Mouse (Mus musculus) cerebellum, postnatal 36 days (tissue): ENCODE measurements at regions not wholly inside any gene's neighbourhood (a gene's known extent, or its start where the extent isn't known, plus 50 kb on each side); places are given as distances from the start of the nearest gene placed in this dataset.
A peak's percentile ranks its signal among the peaks of the same experiment; 100 is the strongest.
"Not testable (repeated sequence)": the region's sequence is repeated elsewhere in the genome, so short reads cannot be mapped to it uniquely, and the experiment has no call there.

Source experiments
- DNase-seq, 2 experiments: peaks; one replicate each; pipeline ENCODE4 v3.0.0; 2021 to 2022; ENCODE audit warnings: mixed read lengths in 2 of 2

DNA sequence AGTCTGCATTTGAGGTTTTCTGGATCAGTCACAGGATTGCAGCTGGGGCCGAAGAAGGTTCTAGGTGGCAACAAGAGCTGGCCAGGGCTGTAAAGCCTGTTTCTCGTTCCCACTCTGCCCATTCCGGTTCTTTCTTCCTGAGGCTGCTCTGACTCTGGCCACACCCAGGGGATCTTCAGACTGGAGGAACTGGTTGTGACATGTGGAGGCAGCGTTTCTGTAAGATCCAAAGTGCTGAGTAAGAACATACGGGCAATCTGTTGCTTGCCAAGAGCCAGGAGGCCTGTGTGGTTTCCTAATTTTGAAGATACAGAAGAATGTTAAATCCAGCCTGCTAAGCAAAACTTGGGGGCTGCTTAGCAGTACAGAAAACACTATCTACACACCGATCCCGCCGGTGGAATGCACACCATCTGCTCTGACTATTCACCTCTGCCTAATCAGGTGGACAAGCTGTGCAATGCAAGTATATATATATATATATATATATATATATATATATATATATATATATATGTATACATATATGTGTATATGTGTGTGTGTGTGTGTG, 99.3 kb upstream of the Bmp2k start:
- no peak for DNase-seq

DNA sequence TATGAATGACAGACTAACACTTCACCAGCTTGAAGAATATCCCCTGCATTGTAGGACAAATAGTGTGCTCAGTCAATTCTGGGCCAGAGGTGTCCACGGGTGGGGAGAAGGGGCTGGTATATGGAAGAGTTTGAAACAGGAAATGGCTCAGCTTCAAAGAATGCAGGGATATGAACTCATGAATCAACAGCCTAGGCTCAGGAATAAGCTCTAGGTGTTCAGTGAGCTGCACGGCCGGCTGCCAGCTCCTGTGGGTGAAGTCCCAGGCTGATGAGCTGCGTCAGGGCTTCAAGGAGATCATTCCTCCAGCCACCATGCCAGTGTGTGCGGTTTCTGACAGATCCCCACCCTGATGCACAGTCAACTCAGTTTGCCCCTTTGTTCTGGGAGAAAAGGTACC, 98.8 kb upstream of the Bmp2k start:
- DNase-seq, result no peak

DNA sequence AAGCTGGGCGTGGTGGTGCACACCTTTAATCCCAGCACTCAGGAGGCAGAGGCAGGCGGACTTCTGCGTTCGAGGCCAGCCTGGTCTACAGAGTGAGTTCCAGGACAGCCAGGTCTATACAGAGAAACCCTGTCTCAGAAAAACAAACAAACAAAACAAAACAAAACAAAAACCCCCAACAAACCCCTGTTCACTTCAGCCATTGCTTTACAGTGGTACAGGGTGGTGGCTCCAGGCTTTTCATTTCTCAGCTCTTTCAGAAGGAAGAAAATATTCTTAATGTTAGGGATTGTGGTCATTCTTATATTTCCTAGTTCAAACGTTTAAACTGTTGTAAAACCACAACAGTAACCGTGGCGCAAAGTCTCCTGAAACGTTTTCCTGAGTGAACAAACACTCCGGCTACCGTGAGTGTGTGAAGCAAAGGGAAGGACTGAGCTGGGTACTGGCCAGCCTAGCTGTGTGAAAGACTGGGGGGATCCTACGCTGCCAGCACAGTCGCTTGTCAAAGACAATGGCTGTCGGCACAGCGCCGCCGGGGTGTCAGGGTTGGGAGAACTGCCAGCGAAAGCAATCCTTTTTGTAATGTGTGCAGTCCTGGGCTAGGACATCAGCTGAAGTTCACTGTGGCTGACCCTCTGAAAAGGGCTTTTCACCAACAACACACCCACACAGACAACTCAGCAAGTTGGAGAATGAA, 91.8 kb upstream of the Bmp2k start:
- DNase-seq, result peak; percentile 15 to 16

DNA sequence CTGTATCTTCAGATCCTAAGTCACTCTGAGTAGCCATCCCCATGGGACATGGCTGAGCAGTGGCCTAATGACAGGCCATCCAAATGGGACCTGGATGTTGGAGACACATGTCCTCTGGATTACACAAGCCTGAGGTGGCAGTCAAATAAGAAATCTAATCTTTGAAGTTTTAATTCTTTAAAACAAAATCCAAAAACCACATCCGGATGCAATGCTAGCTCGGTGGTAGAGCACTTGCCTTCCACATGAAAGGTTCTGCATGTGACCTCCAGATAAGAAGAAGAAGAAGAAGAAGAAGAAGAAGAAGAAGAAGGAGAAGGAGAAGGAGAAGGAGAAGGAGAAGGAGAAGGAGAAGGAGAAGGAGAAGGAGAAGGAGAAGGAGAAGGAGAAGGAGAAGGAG, 89.1 kb upstream of the Bmp2k start:
- not testable (repeated sequence) for DNase-seq

DNA sequence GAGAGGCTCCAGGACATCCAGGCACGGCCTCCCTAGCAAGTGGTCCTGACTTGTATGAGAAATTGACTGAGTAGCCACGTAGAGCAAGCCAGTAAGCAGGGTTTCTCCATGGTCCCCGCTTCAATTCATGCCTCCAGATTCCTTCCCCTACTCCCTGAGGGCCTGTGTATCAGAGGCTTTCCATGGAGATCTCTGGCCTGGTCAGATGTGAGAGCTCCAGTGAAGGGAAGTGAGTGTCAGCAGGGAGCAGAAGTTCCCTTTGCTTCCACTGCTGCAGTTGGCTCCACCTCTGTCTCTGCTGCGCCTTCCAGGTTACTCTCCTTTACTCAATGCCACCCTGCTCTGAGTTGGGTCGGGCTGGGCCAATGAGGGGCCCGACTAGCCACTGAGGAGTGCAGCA, 88.3 kb upstream of the Bmp2k start:
- DNase-seq, result no peak

DNA sequence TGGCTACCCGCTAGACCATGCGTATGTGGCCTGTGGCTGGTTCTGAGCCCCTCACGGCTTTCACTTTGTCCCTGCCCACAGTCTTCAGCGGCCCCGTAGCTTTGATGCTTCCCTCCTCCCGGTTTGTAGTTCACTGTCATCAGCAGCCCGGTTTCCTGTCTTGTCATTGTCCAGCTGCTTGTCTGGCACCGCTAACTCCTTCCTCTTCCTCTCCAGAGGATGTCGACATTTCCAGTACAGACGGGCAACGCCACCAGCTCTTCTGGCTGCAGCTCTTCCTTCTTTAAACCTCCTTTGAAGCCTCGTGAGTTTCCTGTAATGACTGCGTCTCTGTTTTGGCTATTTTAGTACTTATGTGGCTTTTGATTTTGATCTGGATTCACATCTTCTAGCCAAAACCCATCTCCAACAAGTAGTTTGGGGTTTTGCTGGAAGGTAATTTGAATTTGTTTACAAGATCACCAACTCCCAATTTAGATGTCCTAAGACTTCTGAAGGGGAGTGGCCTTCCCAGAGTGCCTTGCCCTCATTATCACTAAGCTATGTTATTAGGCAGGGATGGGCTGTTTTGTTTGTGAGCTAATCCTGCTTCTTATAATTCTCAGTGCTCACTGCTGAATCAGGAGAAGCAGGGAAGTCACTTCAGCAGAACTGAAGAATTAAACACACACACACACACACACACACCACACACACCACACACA, 85.8 kb upstream of the Bmp2k start:
- no peak for DNase-seq

DNA sequence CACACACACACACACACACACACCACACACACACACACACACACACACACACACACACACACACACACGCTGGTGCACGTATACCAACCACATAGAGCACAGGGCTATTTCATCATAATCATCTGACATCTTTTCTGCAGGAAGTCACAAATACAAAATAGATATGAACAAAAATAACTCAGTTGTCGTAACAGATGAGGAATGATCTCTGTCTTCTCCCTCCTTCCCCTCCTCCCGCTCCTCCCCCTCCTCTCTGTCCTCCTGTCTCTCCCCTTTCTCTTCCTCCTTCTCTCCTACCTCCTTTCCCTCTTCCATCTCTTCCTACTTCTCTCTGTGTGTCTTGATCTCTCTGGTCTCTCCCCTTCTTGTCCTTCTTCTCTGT, 85.2 kb upstream of the Bmp2k start:
- no peak for DNase-seq

DNA sequence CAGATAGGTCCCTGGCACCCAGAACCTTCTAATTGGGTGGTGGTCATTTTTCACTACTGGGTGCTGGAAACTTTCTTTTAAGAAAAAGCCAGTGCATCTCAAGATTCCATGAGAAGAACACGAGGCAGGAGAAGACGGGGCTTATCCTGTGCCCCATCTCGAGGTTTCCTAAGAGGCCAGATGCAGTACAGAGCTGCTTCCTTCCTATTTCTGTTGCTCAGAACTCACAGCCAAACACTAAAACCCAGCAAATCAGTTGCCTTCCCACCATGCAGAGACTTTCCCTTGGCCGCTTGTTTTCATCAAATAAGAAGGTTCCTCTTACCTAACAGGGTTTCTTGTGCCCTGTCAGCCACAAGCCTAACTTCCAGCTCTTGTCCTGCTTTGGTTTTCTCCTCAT, 84.7 kb upstream of the Bmp2k start:
- DNase-seq, result no peak

DNA sequence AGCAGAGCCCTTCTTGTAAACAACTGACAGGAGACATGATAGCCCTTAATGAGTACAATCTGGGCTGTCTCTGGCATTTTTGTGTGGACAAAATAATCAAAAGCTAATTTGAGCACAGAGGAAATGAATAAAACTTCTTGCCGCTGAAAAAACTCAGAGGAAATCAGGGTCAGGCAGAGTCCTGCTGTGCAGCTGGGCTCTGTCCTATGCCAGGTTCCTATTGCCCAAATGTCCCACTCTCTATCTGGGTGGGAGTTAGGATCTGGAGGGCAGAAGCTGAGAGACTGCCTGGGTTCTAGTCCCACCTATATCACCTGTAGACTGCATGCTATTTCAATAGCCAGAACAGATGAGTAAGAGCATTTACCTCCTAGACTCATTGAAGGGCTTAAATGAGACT, 83.8 kb upstream of the Bmp2k start:
- DNase-seq, result no peak

DNA sequence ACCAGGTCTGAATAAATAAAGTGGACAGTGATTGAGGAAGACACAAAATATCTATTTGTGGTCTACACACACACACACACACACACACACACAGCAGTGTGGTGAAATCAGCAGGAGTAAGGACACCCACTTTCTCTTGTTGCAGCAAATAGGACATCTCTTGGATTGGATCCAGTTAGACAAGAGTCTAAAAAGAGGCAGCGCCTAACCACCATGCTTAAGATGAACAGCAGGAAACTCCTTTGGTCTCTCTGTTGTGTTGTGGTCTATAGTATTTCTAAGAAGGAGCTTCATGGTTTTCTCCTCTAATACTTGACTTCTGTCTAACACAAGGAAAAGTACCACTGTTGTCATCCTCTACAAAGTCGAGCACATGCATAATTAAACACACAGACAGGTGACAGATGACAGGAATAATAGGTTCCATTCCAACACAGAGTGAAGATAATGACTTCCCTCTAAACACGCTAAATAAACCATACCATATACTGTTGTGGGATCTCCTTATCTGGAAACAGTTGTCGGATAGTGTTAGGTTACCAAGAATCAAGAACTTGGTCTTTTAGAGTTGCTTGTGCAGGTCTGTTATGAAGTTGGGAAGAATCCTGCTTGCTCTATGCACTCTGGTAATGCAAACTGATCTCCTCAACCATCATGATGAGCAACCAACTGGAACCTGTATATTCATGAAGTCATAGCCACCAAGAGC, 82.6 kb upstream of the Bmp2k start:
- DNase-seq, result no peak

DNA sequence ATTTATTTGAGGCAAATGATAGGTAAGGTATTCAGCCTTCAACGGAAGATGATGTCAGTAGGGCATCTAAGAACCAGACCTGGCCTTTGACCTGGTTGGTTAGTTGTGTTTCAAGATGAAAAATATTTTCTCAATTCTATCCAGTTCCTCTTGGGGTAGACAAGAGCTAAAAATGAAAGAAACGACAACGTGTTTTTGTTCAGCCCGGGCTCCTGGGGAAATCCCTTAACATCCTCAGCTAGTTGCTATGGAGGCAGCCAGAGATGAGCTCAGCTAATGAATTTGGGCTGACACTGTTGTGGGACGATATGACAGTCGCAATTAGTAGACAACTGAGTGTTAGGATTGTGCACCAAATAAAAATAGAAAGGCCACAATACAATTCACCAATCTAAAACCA, 80.6 kb upstream of the Bmp2k start:
- DNase-seq, result no peak

DNA sequence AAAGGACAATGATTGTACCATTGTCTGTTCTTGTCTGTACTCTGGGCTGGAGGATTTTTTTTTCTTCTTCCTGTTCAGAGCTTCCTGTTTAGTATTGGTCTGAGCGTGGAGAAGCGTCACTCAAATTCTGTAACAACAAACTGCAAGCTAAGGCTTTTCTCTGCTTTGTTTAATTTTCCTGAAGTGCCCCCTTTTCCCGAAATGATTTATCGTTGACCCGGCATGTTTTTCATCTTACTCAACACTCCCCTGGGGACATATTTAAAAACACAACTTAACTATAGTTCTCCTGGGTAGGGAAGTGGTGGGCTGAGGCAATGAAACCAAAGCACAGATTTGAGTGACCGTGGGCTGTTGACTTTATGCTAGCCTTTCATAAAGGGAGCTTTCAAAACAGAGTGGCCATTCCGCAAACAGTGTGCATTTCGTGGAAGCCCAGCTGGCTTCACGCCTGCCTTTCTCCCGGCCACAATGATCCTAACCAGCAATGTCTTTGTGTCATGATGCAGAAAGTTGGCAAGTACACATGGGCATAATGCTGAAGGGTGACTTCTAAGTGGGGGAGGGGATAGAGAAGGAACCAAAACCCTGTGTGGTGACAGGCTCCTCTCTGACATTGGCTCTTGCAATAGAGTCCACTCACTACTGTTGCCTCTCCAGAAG, 79.8 kb upstream of the Bmp2k start:
- no peak for DNase-seq

DNA sequence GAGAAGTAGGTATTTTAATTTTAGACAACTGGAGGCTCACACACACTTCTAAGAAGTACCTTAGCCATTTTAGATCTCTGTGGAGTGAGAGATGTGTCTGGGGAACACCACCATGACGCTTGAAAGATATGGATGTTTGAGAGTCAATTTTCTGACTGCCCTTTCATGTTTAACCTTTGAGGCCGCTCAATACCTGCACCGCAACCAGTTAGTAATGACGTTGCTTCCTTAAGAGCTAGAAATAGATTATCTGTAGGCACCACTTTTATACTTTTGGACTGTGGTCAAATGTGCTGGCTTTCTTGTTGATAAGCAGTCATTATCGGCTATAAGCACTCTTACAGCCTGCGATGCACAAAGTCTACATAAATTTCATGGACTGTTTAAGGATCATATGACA, 78.3 kb upstream of the Bmp2k start:
- DNase-seq, result no peak

DNA sequence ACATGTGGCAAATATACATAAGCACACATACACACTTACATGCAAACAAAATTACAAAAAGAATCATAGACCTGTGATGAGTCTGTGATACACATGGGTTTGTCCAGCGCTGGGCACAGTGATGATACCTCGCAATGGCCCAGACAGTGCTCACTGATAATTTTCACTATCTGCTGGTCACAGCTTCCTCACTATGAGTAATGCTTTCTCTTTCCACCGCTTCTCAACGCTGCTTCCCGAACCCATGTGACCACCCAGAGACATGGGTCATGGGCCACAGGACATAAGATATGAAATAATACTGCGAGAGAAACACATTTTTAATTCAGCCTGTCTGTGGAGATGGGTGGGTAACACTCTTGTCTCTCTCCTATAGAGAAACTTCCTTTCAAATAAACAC, 76.5 kb upstream of the Bmp2k start:
- DNase-seq, result no peak

DNA sequence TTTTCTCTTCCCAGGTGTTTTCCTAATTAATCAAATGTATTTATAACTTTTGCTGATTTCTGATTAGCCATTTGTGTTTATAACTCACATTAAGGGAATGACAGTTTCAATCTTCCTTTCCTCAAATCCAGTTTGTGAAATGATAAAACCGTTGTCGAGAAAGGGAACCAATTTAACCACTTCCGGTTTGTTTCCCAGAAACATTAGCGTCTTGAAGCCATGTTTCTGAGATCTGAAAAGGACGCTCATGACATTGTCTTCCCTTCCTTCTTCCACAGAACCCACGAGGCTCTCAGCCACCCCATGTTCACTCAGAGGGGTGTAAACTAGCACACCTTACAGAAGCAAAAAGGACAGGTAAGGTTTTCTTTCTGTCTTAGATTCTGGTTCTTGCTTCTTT, 76.0 kb upstream of the Bmp2k start:
- no peak for DNase-seq

DNA sequence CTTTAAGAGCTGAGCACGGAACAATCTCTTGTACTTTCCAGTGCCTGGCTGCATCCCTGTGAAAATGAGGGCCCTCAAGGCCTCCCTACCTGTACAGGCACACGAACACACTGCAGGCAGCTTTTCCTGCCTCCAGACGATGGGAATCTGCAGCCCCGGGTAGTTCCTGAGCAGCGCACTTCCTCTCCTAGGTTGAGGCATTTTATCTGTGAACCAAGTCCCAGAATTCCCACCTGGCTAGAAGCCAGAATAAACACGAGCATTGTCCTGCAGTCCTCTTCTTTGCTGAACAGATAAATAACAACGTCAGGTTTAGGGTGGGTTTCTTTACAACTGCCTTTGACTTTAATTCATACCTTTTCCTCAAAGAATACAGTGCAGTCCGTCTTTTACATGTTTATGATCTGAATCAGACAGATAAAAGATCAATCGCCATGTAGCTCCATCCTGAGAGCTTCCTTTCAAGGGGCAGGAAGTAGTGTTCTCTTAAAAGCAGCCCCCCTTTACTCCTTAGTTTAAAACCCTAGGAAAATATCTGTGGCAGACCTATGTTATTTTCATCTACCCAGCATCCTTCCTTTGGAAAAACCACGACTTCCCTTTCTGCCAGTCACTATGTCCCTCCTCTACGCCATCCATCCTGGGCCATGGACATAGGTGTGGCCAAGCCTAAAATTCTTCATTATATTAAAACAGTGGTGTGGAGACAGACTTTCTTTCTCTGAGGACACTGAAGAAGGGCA, 75.3 kb upstream of the Bmp2k start:
- DNase-seq, result no peak

DNA sequence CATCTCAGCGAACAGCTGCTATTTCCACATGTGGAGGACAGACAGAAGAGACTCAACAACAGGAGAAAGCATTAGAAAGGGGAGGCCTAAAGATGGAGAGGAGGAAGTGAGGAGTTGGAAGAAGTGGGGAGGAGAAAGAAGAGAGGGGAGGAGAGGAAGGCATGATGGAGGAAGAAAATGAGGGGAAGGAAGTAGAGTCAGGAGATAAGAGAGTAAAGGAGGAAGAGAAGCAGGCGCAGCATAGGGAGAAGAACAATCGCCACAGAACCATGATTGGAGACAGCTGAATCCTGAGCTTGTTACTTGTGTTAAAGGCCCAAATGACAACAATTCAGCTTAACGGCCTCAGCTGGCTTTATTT, 74.8 kb upstream of the Bmp2k start:
- DNase-seq, result no peak

DNA sequence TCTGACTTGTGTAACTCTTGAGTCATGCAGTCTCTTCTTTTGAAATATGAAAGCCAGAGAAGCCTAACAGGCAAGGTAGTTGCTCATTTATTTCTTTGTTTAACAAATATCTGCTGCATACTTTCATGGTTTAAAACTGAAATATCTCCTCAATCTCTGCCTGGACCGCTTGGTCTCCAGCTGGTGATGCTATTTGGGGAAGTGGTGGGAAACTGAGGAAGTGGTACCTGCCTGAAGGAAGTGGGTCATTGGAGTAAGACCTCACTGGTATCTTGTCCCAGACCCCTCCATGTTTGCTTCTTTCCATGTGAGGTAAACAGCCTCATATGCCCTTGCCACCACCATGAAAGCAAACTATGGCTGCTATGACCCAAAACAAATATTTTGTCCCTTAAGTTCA, 74.0 kb upstream of the Bmp2k start:
- no peak for DNase-seq

DNA sequence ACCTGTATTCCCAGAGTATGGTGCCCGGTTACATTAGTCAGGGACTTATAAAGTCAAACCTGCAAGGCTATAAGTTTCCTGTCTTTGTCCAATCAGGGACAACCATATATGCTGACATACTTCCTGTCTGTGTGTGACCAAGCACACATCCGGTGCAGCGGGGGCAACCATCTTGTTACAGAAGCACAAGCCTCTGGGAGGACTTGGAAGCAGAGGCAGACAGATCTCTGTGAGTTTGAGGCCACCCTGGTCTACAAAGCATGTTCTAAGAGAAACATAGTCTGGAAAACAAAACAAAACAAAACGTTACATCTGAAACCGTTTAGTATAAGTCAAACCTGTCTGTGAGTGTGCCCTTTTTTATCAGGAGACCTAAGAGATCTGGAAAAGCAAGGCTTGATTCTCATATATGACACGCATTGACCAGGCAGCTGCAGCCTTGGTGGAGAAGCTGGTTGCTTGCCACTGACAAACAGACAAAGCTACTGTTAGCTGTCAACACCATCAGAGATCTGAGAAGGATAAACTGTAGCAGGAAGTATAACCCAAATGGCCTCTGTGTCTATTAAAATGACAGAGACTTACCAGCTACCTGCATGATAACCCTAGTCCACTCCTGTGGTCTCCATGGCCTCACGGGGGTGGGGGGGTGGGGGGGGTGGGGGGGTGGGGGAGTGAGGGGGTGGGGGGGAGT, 72.6 kb upstream of the Bmp2k start:
- no peak for DNase-seq

DNA sequence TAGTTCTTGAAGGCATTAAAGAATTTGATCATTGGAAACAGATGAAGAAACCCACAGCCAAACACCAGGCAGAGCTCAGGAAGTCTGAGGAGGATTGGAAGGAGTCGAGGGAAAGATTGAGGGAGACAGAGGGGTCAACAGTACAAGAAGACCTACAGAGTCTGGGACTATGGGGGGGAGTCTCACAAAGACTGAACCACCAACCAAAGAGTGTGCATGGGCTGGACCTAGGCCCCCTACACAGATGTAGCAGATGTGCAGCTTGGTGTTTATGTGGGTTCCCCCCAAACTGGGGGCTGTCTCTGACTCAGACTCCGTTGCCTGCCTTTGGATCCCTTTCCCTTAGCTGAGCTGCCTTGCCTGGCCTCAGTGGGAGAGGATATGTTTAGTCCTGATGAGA, 71.5 kb upstream of the Bmp2k start:
- no peak for DNase-seq

DNA sequence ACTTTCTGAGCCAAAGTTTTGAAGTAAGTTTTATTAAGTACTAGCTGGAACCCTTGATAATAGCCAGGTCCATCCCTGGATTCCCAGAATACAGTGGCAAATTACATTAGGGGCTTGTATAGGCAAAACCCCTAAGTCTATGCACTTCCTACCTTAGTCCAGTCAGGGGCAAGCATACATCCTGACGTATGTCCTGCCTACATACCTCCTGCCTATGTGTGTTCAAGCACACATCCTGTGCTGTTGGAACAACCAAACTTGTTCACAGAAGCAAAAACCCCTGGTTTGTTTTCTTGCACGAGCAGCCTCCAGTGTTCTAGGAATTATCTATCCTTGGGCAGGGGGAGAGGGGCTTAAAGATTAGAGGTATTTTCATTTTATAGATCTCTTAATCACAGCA, 66.4 kb upstream of the Bmp2k start:
- no peak for DNase-seq

DNA sequence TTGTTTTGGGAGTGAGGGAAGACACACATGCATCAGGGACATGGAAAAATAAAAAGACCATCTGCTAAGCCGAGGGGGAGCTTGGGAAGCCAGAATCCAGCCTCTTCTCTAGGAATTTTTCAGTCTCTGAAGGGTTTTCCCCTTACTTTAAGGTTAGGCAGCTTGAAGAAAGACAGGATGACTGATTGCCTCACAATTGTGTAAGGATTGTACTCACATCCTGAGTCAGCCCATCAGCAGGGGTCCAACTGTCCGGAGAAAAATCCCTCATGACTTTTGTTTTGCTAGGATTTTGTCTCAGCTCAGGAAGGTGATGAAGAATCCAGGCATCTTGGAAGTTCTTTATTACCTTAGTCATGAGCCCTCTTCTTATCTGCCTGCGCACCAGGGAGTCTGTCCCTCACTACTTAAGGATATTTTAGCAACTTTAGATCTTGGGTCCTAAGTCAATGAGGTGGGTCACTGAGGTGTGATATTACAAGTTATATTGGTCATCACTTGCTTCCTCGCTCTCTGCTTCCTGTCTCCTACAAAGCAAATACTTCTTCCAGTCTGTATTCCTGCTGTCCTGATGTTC, 65.8 kb upstream of the Bmp2k start:
- DNase-seq, result no peak
